Mouse (Mus musculus) kidney, adult 9 months (tissue): Measurements from ENCODE around the gene Clcn7.
"Not testable (repeated sequence)": the region's sequence is repeated elsewhere in the genome, so short reads cannot be mapped to it uniquely, and the experiment has no call there.

ENCODE experiments used
- DNase-seq: peaks from one replicate; pipeline ENCODE4 v3.0.0; 2022

Gene Clcn7

DNA sequence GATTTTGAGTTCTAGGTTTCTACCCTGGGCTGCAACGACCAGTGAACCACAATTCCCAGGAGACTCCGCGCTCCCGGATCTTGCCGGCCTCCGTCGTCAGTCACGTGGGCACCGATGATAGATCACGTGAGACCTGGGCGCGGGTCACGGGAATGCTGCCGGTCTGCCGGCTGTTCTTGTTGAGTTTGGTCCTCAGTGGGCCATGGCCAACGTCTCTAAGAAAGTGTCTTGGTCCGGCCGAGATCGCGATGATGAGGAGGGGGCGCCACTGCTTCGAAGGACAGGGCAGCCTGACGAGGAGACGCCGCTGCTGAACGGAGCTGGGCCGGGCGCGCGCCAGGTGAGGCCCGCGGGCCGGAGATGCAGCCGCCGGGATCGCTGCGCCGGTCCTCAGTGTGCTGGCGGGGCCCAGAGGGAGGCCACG lies at the start of gene Clcn7:
Gene Clcn7 (plus strand): TSS at position 117 of the 424 bp plus-strand sequence.
- DNase-seq: peak; percentile 96

DNA sequence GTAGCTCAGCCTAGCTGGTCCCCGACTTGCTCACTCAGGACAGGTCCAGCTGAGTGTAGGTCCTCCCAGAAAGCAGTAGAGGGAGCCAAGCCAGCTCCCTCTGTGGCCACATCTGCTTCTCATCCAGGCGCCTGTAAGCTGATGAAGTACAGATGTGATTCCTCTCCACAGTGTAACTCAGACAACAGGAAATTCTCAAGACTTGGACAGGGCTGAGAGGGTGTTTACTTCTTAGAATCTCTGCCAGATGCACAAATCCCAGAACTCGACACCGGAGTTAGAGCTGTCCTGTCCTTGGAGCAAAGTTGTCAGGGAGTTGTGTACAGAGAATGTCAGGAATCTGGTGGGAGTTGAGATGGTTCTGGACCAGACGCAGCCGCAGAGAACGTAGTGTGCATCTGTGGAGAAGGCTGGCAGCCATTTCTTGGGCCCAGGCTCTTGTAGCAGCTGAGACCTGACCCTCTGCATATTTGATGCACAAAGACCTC lies 49.7 kb upstream of the Clcn7 start, which contains the start of gene Tmem204:
Gene Tmem204 (minus strand): TSS at position 148 of the 488 bp plus-strand sequence.
- DNase-seq: peak; percentile 79

- DNase-seq: no peak
Measured at GRCm38 (mm10) chr17:25084835-25085385, 48.3 kb upstream of the Clcn7 start.

- no peak for DNase-seq
Measured at GRCm38 (mm10) chr17:25086724-25087123, 46.5 kb upstream of the Clcn7 start.

DNA sequence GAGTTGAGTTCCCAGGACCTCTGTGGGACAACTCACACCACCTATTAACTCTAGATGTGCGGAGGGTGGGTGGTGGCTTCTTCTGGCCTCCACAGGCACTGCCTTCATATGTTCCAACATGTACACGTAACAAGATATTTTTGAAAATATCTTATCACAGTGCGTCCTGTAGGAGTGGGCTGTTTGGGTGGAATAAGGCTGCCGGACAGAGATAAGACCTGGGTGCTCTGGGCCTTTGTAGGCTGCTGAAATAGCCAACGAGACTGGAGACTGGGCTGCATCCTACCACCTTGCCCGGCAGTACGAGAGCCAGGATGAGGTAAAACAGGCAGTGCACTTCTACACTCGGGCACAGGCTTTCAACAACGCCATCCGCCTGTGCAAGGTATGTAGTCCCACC lies 44.0 kb upstream of the Clcn7 start:
- DNase-seq: no peak

- no peak for DNase-seq
Measured at GRCm38 (mm10) chr17:25090450-25090849, 42.7 kb upstream of the Clcn7 start.

DNA sequence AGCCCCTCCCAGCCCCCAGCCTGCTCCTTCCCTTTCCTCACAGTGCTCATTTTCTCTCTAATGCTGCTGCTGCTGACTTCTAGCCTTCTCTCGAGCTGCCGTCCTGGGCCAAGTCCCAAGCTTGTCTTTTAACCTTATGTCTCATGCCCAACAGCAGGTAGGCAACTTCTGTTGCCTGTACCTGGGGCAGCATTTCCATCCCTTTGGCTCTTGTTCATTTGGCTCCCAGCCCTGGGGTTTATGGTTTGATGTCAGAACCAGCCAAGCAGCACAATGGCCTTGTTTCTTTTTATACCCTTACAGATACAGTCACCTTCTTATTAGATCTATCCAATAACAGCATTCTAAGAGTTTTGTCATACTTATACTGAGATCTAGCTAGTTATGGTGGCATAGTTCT lies 37.0 kb upstream of the Clcn7 start:
- DNase-seq: peak; percentile 76

DNA sequence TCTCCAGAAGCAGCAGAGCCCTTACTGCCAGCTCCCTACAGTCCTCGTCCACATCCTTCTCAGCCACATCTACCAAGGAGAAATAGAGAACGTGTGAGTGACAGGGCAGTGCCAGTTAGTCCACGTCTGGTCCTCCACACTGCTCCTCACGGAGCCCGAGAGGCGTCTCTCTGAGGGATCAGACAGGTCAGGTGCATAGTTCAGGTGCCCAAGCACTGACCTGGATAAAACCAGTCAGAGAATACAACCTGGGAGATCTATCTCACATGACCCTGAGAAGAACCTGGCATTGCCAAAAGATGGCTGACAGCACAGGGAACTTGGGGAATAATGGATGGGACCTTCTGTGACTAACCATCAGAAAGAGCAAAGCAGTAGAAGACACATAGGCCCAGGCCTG lies 33.1 kb upstream of the Clcn7 start:
- DNase-seq: peak; percentile 54

DNA sequence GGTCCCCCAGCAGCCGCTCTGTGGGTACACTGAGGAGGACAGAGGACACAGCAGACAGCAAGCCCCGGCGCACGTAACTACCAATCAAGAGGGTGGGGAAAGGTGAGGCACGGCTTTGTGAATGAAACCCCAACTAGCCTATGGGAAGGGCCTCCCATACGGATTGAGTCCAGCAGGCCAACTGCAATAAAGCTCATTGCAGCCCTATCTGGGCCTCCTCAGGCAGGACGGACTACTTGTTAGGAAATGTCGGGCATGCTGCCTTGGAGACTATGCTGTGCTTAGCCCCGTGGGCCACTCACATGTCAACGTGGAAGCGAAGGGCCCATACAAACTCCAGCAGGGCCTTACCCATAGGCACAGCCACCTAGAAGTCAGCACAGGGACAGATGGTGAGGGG lies 31.9 kb upstream of the Clcn7 start:
- DNase-seq: no peak

DNA sequence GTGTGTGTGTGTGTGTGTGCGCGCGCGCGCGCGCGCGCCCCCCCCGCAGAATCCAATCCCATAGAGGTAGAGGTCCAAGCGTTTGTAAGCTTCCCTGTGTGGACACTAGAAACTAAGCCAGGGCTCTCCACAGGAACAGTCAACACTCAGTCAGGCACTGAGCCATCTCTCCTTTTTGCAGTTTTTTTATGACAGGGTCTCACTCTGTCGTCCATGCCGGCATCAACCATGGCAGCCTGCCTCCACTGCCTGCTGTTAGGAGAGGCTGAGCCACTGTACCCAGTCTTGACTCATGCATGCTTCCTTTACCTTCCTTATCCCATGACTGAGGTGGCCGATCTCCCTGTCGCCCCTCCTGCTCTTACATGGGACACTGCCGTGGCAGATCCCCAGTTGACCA lies 25.4 kb upstream of the Clcn7 start:
- DNase-seq: no peak

GRCm38 (mm10) chr17:25109578-25109977 lies 23.6 kb upstream of the Clcn7 start:
- DNase-seq: peak; percentile 66

DNA sequence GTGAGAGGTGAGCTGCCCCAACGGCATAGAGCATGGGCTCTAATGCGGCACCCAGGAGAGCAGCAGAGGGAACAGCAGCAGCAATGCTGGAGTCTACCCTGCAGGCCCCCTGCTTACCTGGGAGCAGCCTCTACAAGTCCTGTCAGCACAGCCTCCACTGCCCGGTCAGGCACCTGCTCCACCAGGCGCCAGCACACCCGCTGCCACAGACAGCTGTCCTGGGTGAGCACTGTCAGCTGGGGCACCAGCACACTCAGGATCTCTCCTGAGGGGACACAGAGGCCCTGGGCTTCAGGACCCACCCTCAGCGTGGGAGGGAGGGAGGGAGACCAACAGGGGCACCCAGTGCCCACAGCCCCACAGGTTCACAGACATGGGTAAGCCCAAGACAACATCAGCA lies 22.6 kb upstream of the Clcn7 start:
- DNase-seq: no peak

GRCm38 (mm10) chr17:25111220-25111619 lies 22.0 kb upstream of the Clcn7 start:
- DNase-seq: no peak

- peak; percentile 75 for DNase-seq
Measured at GRCm38 (mm10) chr17:25111739-25112422, 21.3 kb upstream of the Clcn7 start.

GRCm38 (mm10) chr17:25112423-25112810 lies 20.8 kb upstream of the Clcn7 start:
- no peak for DNase-seq

- DNase-seq: no peak
Measured at GRCm38 (mm10) chr17:25114908-25115645, 18.1 kb upstream of the Clcn7 start.

GRCm38 (mm10) chr17:25115664-25116432 lies 17.3 kb upstream of the Clcn7 start, which contains the start of gene Telo2:
TSS of gene Telo2 (minus strand) at chr17:25115967.
- peak; percentile 94 for DNase-seq

DNA sequence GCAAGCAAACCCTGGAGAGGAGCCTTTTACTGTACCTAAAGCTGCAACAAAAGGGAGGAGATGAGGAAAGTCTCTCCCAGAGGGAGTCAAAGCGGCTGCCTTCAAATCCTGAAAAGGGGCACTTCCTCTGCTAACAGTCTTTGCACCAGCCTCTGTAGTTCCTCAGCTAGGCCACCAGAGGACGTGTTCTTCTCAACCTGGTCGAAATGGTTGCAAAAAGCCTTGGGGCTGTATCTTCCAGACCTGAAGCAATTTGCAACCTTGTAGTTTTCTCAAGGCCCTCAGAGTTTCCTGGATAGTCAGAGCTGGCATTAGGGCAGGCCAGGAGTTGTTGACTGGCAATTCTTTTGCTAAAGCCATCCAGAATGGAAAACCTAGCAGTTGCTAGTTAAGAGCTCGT lies 15.9 kb upstream of the Clcn7 start:
- peak; percentile 28 for DNase-seq

DNA sequence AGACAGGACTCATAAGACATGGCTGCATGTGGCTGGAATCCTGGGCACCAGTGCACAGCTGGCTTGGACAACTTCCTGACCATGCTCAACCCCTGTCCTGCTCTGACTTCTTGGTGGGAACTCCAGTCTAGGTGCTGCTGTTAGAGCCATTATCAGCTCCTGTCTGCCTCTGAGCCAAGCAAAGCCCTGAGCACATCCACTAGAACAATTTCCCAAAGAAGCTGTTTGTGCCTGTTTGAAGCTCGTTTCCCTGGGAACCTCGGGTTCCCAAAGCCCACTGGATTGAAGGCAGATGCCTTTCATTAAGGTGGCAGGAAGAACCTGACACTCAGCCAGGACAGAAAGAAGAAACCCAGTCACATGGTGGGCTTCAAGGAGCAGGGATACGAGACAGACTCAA lies 12.8 kb upstream of the Clcn7 start, which contains the start of gene Ptx4:
Gene Ptx4 (plus strand): TSS at position 355 of the 400 bp plus-strand sequence.
- DNase-seq: no peak

DNA sequence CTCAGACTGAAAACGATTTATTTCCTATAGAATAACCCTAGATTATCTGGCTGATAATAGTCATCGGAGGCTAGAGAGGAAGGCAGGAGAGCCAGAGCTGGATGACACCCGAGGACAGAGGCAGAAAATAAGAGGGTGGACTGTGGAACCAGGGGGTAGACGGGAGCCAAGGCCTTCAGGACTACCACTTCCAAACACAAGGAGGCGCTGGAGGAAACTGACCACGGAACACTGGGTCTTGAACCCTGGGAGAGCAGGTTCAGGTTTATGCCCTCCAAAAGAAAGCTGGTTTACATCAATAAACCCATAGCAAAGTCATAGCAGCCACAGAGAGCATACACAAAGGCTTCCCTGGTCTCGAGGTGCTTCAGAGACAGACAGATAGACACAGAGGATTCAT lies 9.2 kb upstream of the Clcn7 start:
- DNase-seq: peak; percentile 35

DNA sequence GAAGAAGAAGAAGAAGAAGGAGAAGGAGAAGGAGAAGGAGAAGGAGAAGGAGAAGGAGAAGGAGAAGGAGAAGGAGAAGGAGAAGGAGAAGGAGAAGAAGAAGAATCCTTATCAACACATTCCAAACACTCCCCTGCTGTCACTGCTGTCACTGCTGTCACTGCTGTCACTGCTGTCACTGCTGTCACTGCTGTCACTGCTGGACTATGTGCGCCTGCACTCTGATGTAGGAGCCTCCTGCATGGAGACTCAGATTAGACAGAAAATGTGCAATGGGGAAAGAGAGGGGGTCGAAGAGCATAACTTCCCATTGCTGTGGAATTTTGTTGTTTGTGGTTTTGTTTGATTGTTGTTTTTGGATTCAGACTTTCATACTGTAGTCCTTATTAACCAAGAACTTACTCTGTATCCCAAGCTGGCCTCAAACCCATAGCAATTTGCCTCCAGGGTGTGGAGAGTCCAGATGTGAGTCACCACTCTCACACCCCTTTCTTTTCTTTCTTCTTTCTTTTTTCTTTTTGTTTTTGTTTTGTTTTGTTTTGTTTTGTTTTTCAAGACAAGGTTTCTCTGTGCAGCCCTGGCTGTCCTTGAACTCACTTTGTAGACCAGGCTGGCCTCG lies 7.6 kb upstream of the Clcn7 start:
- not testable (repeated sequence) for DNase-seq

DNA sequence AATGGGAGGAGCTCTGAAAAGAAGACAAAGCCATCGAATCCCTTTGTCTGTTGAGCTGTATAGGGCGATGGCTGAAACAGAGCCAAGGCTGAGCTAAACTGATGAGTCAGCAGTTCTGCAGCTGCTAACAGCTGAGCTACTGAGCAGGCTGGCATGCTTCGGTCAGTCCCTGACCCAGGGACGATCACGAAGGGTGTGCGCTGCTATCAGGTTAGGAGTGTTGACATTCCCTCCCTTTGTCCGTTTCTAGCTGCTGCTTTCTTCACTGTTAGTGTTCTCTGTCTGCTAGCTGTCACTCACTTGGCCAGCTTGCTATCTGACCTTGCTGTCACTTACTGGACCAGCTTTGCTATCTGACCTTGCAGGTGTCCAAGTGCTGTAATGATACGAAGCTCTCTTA lies 6.1 kb upstream of the Clcn7 start:
- DNase-seq: no peak
